Mouse (Mus musculus): ENCODE results near the gene Enkd1.
A peak's percentile ranks its signal among the peaks of the same experiment; 100 is the strongest.

Enkd1 gene

GRCm38 (mm10) chr8:105707498-105708403, at the start of gene Enkd1, which contains the start of gene 4933405L10Rik:
Enkd1 (minus strand) TSS chr8:105708210.
4933405L10Rik (plus strand) TSS chr8:105707655.
- DNase-seq (ENCODE audit: low spot score): peak; percentile 78

DNA sequence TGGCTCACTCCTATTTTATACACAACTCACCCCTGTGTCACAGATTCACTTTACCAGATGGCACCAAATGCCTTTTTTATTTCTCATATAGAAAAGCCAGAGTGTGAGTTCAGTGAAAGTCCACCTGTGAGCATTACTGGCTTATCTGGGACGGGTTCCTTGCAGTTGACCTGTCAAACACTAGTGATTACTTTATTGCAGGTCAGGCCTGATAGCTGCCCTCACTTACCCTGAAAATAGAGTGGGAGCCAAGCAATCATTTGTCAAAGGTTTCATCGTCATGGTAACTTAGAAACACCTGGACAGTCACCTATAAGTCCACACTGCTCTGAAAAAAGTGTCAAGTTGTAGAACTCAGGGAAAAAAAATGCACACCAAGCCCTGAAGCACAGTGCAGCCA, 46.7 kb upstream of the Enkd1 start:
- no peak for DNase-seq (ENCODE audit: low spot score)

DNA sequence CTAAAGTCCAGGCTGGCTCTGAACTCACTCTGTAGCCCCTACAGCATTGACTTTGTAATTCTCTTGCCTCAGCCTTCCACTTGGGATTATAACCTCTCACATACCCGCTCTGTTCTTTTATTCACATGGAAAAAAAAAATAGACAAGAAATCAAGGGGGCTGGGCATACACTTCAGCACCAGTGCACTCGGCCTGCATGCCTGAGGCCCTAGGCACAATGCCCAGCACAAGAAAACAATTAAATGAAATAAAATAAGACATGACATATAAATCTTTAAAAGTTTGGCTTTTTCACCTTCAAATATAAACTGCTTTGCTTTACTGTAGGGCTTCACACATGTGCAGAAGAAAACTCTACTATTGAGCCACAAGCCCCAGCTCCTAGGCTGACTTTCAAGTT, 45.9 kb upstream of the Enkd1 start:
- no peak for DNase-seq (ENCODE audit: low spot score)

GRCm38 (mm10) chr8:105750606-105751005, 42.6 kb upstream of the Enkd1 start:
- peak; percentile 47 for DNase-seq (ENCODE audit: low spot score)

DNA sequence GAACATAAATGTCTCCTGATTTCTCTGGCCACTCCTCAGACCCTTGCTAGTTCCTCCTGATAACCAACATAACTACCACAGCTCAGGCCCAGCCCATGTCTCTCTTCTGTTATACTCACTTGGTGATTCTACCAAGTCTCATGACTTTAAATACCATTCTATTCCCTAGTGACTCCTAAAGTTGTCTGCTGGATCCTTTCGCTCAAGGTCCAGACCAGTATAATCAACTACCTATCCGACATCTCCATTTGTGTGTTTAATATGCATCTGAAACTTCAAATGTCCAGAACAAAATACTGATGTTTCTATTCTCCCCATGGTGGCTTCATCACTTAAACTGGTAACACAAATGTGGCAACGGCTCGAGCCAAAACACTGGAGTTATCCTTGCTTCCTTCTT, 35.3 kb upstream of the Enkd1 start:
- no peak for DNase-seq (ENCODE audit: low spot score)

DNA sequence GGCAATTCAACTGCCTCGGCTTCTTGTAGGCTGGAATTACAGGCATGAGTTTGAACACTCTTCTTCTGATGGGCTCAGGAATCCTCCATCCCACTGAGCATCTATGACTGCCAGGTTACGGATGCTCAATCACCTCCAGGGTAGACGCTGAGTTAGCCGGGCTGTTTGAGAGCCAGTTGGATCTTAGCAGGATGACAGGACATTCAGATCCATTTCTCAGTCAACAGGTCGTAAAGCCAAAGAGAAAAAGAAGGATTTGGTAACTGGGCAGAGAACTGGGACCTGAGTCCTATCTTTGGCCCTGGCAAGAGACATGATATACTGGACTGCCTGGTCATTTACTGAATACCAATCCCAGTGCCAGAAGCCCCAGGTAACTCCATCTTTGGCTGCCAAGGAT, 31.2 kb upstream of the Enkd1 start:
- DNase-seq (ENCODE audit: low spot score): no peak

GRCm38 (mm10) chr8:105732186-105732585, 24.2 kb upstream of the Enkd1 start:
- DNase-seq (ENCODE audit: low spot score): no peak

DNA sequence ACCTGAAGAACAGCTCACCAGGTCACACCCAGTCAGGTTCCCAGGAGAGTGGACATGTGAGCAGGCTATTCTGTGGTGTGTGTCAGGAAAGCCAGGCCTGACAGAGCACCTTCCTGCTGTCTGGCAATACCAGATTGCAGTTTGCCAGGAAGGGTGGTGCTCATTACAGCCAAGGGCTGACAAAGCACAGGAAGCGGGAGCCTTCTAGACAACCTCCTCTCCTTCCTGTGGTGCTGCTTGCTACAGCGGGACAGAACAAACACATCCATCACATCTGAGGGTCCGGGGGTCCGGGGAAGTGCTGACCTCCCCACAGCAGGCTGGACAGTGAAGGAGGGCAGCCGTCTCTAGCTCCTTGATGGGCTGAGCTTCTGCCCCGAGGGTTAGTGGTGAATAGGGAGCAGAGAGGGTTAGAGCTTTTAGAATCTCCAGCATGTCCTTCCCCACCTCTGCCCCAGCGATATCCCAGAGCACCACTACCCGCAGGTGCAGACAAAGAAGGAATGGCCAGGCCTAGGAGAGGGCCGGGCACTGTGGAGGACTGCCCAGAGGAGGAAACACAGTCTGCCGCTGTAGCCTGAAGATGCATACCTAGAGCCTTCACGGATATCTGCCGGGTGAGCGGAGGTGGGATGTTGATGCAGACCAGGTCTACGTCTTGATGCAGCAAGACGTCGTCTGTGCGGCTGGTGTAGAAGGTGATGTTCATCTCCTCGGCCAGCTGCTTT, 19.6 kb upstream of the Enkd1 start:
- no peak for DNase-seq (ENCODE audit: low spot score)

GRCm38 (mm10) chr8:105725726-105726125, 17.7 kb upstream of the Enkd1 start:
- no peak for DNase-seq (ENCODE audit: low spot score)

- no peak for DNase-seq (ENCODE audit: low spot score)
Measured at GRCm38 (mm10) chr8:105722861-105723260, 14.9 kb upstream of the Enkd1 start.

- no peak for DNase-seq (ENCODE audit: low spot score)
Measured at GRCm38 (mm10) chr8:105719637-105720036, 11.6 kb upstream of the Enkd1 start.

- DNase-seq (ENCODE audit: low spot score): no peak
Measured at GRCm38 (mm10) chr8:105716302-105716945, 8.4 kb upstream of the Enkd1 start.

DNA sequence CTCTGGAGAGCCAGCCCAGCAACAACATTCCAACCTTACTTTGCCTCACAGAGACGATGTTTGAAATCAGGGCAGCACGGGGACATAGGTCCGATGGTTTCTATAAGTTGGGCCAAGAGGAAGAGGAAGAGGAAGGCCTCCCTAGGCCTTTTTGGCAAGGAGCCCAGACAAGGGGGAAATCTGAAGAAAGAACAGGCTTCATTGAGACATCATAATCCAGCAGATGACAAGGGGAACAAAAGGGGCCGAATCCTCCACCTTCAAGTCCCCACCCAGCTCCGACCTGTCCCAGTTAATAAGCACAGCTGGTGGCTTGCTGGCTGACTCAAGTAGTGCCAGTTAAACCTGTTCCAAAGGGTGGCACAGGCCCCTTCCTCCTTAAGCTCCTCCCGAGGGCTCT, 7.0 kb upstream of the Enkd1 start:
- no peak for DNase-seq (ENCODE audit: low spot score)

GRCm38 (mm10) chr8:105714139-105714538, 6.1 kb upstream of the Enkd1 start:
- DNase-seq (ENCODE audit: low spot score): peak; percentile 55

DNA sequence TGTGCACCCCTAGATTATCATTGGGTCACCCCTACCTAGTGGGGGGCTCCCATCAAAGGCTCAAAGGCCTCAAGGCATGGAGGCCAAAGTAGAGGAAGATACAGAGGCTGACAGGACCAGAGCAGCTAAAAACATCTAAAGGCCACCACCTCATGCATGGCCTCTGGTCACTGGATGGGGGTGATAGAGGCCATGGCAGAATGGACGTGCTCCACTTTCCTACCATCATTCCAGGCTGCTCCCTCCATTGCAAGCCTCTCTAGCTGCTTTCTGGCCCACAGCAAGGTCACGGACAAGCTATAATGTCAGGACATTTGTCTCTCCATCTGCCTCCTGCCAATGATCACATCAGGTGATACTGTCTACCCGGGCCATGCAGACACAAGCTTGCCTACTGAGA, 4.3 kb upstream of the Enkd1 start:
- no peak for DNase-seq (ENCODE audit: low spot score)

- no peak for DNase-seq (ENCODE audit: low spot score)
Measured at GRCm38 (mm10) chr8:105709317-105709716, 1.3 kb upstream of the Enkd1 start.

DNA sequence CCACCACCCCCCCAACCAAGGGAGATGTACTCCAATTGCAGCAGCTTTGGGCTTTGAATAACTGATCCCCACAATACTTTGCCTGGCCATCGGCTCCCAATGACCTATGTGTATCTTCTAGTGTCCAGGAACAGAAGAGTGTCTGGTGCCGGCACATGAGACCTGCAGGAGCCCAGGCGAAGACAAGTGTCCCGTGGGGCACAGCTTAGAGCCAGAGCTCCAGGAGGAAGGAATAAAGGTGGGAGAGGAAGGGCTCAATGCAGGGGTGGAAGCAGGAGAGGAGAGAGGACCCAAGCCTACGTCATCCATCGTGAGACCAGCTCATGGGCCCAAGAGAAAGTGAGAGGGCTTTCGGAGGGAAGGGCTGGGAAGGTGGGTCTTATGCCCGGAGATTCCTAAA, 665 bp upstream of the Enkd1 start:
- DNase-seq (ENCODE audit: low spot score): no peak

- DNase-seq (ENCODE audit: low spot score): no peak
Measured at GRCm38 (mm10) chr8:105706426-105706825, 1.6 kb downstream of the Enkd1 start.

GRCm38 (mm10) chr8:105704955-105705354, 3.1 kb downstream of the Enkd1 start:
- DNase-seq (ENCODE audit: low spot score): no peak

DNA sequence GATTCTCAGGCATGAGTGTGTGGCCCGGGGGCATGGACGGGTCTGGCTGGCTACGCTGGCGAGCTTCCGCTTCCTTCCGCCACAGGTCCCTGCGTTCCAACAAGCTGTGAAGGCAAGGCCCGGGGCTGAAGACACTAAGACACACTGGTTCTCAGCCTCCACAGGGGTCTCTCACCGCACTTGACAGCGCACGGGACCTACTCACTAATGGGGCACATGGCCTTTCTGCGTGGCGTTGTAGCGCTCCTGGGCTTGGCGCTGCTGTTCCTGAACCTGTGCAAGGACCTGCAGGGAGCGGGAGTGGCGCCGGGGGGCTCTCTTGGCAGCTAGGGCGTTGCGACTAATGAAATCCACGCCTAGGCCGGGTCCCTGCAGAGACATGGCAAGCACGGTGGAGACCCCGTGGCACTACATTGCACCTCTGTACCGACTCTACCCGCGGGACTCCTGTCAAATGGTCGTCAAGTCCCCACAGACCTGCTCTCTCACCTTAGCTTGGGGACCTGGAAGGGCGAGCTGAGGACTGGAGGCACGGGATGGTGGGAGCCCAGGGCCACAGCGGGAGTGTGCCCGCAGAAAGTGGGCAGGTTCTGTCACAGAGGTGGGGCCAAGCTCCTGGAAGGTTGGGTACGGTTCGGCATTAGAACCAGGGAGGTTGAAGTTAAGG, 3.7 kb downstream of the Enkd1 start:
- DNase-seq (ENCODE audit: low spot score): no peak

GRCm38 (mm10) chr8:105702731-105703415, 5.1 kb downstream of the Enkd1 start:
- DNase-seq (ENCODE audit: low spot score): no peak

- no peak for DNase-seq (ENCODE audit: low spot score)
Measured at GRCm38 (mm10) chr8:105702001-105702401, 6.0 kb downstream of the Enkd1 start.
